Mouse (Mus musculus) limb, embryonic 15.5 days (tissue): ENCODE measurements around the gene 4930404N11Rik. TPM values are rescaled to one million over a fixed set of nuclear protein-coding genes. Genes with fewer than 3 reads are reported as not detected.

Source experiments
- ATAC-seq: fragments of 200-750 bp; cut with Nextera tagmentation; 2 replicates; pipeline ENCODE4 v1.8.0; 2017; ENCODE audit warnings: low read depth, moderate TSS enrichment; ENCODE audit not compliant: insufficient number of reproducible peaks, low FRiP score, low TSS enrichment
- H3K27ac ChIP-seq: fragments of 300-500 bp; sonication (generic); 2 replicates; pipeline ENCODE4 v1.5.1; 2015; ENCODE audit warnings: moderate library complexity, mild to moderate bottlenecking, inconsistent platforms
- H3K27me3 ChIP-seq: fragments of 300-500 bp; sonication (generic); 2 replicates; pipeline ENCODE4 v1.6.1; 2015; ENCODE audit warnings: inconsistent platforms
- H3K36me3 ChIP-seq: fragments of 300-500 bp; sonication (generic); 2 replicates; pipeline ENCODE4 v1.6.1; 2015; ENCODE audit warnings: inconsistent platforms
- H3K4me1 ChIP-seq: fragments of 300-500 bp; sonication (generic); 2 replicates; pipeline ENCODE4 v1.6.1; 2015; ENCODE audit warnings: inconsistent platforms
- H3K4me2 ChIP-seq: fragments of 300-500 bp; sonication (generic); 2 replicates; pipeline ENCODE4 v1.6.1; 2015; ENCODE audit warnings: mild to moderate bottlenecking, inconsistent platforms
- H3K4me3 ChIP-seq: fragments of 300-500 bp; sonication (generic); 2 replicates; pipeline ENCODE4 v1.5.1; 2015; ENCODE audit warnings: mild to moderate bottlenecking, inconsistent platforms
- H3K9ac ChIP-seq: fragments of 300-500 bp; sonication (generic); 2 replicates; pipeline ENCODE4 v1.6.1; 2015; ENCODE audit warnings: inconsistent platforms
- H3K9me3 ChIP-seq: fragments of 300-500 bp; sonication (generic); 2 replicates; pipeline ENCODE4 v1.6.1; 2016; ENCODE audit warnings: inconsistent platforms
- WGBS: fragments of 180-500 bp; shearing (Covaris S2); methylation state at CpG from one replicate; pipeline ENCODE4 v1.1.7; 2015; 5-methylcytosine and 5-hydroxymethylcytosine counted together
- polyA plus RNA-seq: library from polyadenylated mRNA; unstranded; fragments of >200 nt; fragmentation: Nextera tagmentation; extraction: Ambion mirVana; gene quantifications from 2 replicates; pipeline ENCODE4 v1.2.1, GENCODE M21; 2015

The 4930404N11Rik gene
- polyA plus RNA-seq = 0.60 and 1.6 TPM in 2 replicates

DNA sequence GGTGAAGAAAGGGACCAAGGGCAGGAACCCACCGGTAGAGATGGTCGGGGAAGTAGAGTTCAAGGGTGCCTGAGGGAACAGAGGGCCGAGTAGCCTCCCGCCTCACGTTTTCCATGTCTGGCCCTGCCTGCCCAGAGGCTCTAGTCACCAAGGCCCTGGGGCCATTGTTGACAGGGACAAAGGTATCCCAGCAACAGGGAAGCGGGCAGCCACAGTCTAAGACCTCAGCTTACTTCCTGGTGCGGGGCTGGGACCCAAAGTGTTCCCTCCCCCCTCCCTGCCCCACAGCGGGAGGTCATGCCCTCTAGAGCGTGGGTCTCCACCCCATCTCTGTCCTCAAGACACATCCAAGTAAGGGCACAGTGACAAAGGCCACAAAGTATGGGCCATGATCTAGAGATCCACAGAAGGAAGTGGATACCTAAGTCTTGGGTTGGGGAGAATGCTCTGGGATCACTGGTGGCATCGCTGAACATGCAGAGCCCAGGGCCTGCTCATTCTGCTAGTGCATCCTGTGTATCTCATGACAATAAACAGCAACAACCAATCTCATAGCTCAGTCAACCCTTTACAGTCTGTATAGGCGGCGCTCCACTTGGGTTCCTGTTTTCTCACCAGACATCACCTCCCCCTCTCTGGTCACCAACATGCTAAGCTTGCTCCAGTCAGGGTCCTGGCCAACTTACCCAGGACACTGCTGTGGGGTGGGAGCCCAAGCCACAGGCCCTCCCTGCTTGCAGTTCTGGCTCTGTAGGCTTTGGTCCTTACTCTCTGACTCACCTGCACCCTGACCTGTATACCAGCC lies at the start of gene 4930404N11Rik:
Gene 4930404N11Rik, minus strand, starts transcription at position 145 of the 805 bp plus-strand sequence.
- ATAC-seq = no peak
- Histone ChIP-seq H3K27ac (no peak within 1 kb of the TSS), H3K9me3 (no peaks in the 10 kb centered on the region), H3K9ac (peak within 1 kb of the TSS; percentile 23; the same call in 1 of the 2 replicates), H3K4me1 (peaks cover 35% of the 10 kb centered on the region), H3K36me3 (peaks cover 52% of the 10 kb centered on the region), H3K4me3 (peak within 1 kb of the TSS; percentile 32), H3K27me3 (peaks cover 34% of the 10 kb centered on the region), H3K4me2 (peak within 1 kb of the TSS; percentile 50)
- WGBS = 33% methylated on average over 12 of the region's 12 CpGs

DNA sequence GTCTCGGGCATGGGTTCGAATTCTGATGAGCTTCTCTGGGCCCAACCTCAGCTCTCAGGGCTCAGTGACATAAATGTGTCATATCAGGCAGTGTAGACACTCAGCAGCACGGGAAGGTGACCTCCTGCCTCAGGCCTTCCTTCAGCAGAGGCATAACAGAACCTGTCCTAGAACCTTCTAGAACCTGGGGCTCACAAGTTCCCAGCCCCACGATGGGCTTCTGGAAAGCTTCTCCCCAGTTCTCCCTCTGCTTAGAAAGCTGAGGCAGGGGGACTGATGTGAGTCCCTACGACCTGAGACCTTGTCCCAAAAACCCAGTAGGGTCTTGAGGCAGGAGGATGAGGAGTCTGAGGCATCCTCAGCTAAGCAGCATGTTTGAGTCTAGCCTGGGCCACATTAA lies 49.5 kb upstream of the 4930404N11Rik start:
- Histone ChIP-seq H3K9ac (no peak overlapping the region), H3K27ac (peak overlapping the region; percentile 93), H3K4me3 (no peak overlapping the region), H3K27me3 (no peaks in the 10 kb centered on the region), H3K36me3 (peaks cover 43% of the 10 kb centered on the region), H3K4me2 (no peak overlapping the region), H3K9me3 (no peaks in the 10 kb centered on the region), H3K4me1 (peaks cover 100% of the 10 kb centered on the region)
- 78% methylated on average over 5 of the region's 5 CpGs for WGBS
- ATAC-seq = no peak

DNA sequence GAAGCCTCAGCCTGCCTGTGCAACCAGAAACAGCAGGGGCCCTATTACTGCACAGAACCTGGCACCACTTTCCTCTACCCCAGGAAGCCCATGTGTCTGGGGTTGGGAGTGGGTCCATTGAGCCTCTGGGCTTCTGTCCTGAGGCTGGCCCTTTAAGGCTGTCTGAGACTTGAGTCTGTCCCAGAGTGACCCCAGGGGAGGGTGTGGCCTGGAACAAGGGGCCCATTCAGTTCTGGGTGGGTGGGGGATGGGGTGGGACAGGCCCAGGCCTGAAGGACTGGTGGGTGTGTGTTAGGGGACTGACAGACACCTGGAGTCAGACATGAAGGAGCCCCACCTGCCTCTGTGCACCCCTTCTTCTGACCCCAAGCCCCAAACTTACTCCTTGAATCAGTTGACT lies 49.1 kb upstream of the 4930404N11Rik start:
- H3K9me3 ChIP-seq = no peaks in the 10 kb centered on the region
- H3K4me2 ChIP-seq = no peak overlapping the region
- ATAC-seq = no peak
- H3K4me3 ChIP-seq = no peak overlapping the region
- H3K4me1 ChIP-seq = peaks cover 100% of the 10 kb centered on the region
- H3K36me3 ChIP-seq = peaks cover 38% of the 10 kb centered on the region
- H3K9ac ChIP-seq = no peak overlapping the region
- H3K27me3 ChIP-seq = no peaks in the 10 kb centered on the region
- H3K27ac ChIP-seq = peak overlapping the region; percentile 93

DNA sequence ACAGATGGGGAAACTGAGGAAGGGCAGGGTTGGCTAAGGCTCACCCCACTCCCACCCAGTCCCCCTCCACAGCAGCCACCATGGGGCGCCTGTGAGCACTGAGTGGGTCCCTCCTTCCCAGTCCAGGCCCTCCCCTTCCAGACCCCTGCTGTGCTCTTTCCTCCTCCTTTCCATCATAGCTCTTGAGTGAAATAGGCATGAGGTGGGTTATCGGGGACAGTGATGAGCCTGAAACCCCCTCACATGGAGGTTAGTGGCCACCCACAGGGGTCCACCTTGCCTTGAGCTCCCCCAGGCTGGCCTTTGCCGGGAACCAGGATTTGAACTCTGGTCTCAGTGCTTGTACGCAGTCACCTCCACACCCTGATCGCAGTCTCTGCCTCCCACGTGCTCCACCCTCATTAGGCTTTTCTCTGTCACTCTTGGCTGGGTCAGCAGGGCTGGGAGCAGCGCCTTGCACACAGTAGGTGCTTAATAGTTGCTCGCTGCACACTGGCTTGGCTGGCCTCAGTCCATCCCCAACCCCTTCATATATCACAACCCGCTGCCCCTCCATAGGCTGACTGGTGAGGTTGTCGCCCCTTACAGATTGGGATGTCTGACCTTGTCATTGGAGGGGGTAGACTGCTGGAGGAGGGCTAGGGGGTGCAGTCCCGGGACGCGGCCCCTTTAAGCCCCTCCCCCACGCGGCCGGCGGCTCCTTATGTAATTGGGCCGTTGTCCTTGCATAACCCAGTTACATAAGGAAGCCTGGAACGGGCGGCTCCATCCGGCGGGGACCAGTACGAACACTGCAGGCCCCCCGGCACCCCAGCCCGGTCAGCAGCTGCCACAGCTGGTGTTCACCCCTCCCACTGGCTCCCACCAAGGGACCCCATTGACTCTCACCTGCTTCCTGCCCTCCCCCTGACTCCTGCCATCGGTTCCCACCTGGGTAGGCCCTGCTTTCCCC lies 48.0 kb upstream of the 4930404N11Rik start:
- Histone ChIP-seq H3K9ac (no peak overlapping the region), H3K4me3 (peak overlapping the region; percentile 9; the same call in 1 of the 2 replicates)

DNA sequence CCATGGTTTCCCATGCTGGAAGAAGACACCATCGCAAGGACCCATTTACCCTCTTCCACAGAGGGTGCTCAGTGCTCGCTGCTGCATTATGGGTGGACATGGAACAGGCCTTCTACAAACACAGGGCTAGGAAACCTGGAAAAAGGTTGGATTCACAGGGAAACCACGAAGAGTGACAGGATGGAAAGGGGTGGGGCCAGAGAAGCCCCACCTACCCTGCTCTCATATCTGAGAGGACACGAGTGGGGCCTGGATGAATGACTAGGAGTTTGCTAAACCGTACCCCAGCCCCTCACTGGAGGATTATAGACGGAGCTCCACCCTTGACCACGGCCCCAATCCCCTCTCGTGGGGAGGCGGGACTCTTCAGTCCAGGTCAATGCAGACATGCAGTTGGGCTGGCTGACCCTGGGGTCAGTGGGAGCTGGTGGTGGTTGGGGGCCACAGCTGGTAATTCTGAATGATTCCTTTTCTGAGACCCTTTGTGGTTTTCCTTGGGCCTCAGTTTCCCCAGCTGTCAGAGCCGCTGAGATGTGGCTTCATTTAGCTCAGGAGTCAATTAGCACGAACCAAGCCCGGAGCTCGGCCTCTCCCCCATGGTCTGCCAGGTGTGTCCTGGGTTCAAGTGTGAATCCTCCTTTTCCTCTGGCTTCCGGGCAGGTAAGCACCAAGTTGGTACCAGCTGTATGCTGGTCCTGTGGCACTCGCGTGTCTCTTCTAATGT lies 47.1 kb upstream of the 4930404N11Rik start:
- peaks cover 100% of the 10 kb centered on the region for H3K4me1 ChIP-seq
- WGBS = 71% methylated on average over 16 of the region's 16 CpGs
- H3K27me3 ChIP-seq = no peaks in the 10 kb centered on the region; the same call in 1 of the 2 replicates
- H3K9me3 ChIP-seq = no peaks in the 10 kb centered on the region
- no peak overlapping the region for H3K4me3 ChIP-seq
- H3K4me2 ChIP-seq = peak overlapping the region; percentile 23; the same call in 1 of the 2 replicates
- ATAC-seq = no peak
- H3K9ac ChIP-seq = no peak overlapping the region
- peaks cover 40% of the 10 kb centered on the region; the same call in 1 of the 2 replicates for H3K36me3 ChIP-seq
- H3K27ac ChIP-seq = peak overlapping the region; percentile 93

More for the DNA sequence above, 48.0 kb upstream of the 4930404N11Rik start:
- H3K27ac ChIP-seq = peak overlapping the region; percentile 93
- peaks cover 100% of the 10 kb centered on the region for H3K4me1 ChIP-seq
- no peaks in the 10 kb centered on the region for H3K27me3 ChIP-seq
- 26% methylated on average over 26 of the region's 26 CpGs for WGBS
- H3K4me2 ChIP-seq = peak overlapping the region; percentile 32
- H3K9me3 ChIP-seq = no peaks in the 10 kb centered on the region
- no peak for ATAC-seq
- H3K36me3 ChIP-seq = peaks cover 32% of the 10 kb centered on the region; the same call in 1 of the 2 replicates

DNA sequence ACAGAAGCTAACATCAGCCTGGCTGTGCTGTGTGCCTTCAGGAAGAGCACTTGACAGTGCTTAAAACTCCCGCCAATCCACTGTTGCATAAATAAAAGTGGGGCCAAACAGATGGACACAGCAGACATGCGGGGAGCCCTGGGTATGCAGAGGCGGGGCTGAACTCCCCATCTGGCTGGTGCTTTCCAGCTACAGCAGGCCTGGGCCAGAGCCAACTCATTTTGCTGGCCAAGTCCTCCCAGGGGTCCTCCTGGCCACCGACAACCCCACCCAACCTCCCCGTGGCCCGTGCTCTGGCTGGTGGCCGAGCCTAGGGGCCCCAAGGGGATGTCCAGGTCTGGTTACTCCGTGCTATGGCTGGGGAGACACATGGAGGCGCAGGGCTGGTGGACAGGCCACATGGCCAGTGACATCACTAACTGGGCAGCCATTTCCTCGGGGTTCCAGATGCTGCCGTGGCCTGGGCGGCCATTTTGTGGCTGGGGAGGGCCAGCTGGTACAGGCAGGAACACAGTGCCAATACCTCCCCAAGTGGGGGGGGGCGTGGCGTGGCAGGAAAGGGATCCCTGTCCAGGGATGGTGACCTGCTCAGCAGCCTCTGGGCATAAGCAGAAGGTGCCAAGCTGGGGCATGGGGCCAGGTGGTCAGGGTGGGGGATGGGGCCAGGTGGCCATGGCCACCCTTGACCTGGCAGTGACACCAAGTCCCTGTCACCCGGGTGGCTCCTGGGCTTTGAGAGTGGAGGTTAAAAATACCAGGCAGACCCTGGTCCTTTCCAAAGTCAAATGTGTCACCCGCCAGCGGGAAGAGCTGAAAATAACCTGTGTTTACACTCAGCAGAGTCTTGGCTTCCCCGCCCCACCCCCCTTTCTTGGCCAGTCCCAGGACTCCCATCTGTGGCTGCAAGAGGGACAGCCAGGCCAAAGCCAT lies 46.1 kb upstream of the 4930404N11Rik start:
- peaks cover 49% of the 10 kb centered on the region for H3K36me3 ChIP-seq
- no peaks in the 10 kb centered on the region; the same call in 1 of the 2 replicates for H3K27me3 ChIP-seq
- peak overlapping the region; percentile 23; the same call in 1 of the 2 replicates for H3K4me2 ChIP-seq
- H3K9ac ChIP-seq = 0 out of 2 replicates have a peak overlapping the region, but pooled peaks have one; percentile 29
- H3K27ac ChIP-seq = peak overlapping the region; percentile 93
- no peaks in the 10 kb centered on the region for H3K9me3 ChIP-seq
- no peak overlapping the region for H3K4me3 ChIP-seq
- H3K4me1 ChIP-seq = peaks cover 100% of the 10 kb centered on the region
- WGBS = 45% methylated on average over 18 of the region's 18 CpGs
- ATAC-seq = 0 out of 2 replicates have a peak, but pooled peaks have one; percentile 4

DNA sequence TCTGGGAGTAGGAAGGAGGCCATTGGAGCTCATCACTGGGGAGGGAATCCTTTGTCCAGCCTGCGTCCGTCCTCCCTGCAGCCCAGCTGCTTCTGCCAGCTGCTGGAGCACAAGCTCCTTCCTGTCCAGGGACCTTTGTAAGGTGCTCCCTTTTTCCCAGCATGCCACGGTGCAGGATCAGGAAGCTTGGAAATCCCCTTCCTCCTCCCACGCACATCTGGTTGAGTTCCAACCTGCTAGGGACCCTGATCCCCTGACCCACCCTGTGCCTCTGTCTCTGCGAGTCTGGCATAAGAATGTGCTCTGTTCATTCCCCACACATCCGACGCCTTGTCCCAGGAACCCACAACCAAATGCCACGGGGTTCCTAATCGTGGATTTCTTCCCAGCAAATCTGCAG lies 45.4 kb upstream of the 4930404N11Rik start:
- Histone ChIP-seq H3K27ac (peak overlapping the region; percentile 93), H3K4me1 (peaks cover 99% of the 10 kb centered on the region), H3K36me3 (peaks cover 57% of the 10 kb centered on the region), H3K4me2 (0 out of 2 replicates have a peak overlapping the region, but pooled peaks have one; percentile 23), H3K9me3 (no peaks in the 10 kb centered on the region), H3K9ac (no peak overlapping the region), H3K4me3 (no peak overlapping the region), H3K27me3 (no peaks in the 10 kb centered on the region; the same call in 1 of the 2 replicates)
- WGBS = 66% methylated on average over 9 of the region's 9 CpGs
- no peak for ATAC-seq

DNA sequence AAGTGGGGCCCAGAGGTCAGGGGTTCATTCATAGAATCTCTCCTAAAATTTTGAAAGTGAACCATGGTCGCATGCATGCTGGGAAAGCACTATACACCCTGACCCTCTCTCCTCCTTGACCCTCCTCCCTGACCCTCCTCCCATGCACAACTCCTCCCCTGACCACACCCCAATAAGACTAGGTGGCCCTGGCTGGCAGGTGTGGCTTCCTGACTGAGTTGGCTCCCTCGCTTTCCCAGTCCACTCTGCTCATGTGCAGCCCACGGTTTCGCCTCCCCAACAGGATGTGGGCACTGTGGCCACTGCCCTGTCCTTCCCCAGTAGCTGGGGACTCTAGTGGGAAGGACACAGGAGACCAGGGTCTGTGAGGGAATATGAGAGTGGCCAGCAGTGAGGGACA lies 44.7 kb upstream of the 4930404N11Rik start:
- Histone ChIP-seq H3K9ac (no peak overlapping the region), H3K9me3 (no peaks in the 10 kb centered on the region), H3K36me3 (peaks cover 62% of the 10 kb centered on the region), H3K4me2 (no peak overlapping the region), H3K27me3 (no peaks in the 10 kb centered on the region; the same call in 1 of the 2 replicates), H3K27ac (peak overlapping the region; percentile 93), H3K4me3 (no peak overlapping the region), H3K4me1 (peaks cover 95% of the 10 kb centered on the region)
- WGBS = 57% methylated on average over 4 of the region's 4 CpGs
- ATAC-seq = no peak

DNA sequence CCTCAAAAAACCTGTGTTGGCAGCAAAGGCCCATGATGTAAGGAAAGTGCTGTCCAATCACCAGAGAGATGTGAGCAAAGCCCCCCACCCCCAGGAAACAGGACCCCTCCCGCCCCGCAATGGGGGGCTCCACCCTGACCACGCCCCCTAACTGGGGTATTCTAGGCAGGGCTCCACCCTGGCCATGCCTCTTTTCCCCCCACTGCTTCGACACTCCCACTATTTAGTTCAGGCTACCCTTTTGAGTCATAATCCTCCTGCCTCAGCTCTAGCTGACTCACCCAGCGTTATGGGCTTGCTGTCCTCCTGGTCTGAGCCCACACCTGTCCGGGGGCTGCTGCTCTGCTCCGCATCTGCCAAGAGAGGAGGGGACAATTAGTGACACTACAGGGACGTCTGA lies 43.7 kb upstream of the 4930404N11Rik start:
- H3K4me1 ChIP-seq = peaks cover 91% of the 10 kb centered on the region
- H3K4me2 ChIP-seq = no peak overlapping the region
- 27% methylated on average over 8 of the region's 8 CpGs for WGBS
- H3K9me3 ChIP-seq = no peaks in the 10 kb centered on the region
- no peaks in the 10 kb centered on the region; the same call in 1 of the 2 replicates for H3K27me3 ChIP-seq
- no peak for ATAC-seq
- H3K9ac ChIP-seq = no peak overlapping the region
- H3K27ac ChIP-seq = peak overlapping the region; percentile 93
- H3K36me3 ChIP-seq = peaks cover 66% of the 10 kb centered on the region
- H3K4me3 ChIP-seq = no peak overlapping the region

DNA sequence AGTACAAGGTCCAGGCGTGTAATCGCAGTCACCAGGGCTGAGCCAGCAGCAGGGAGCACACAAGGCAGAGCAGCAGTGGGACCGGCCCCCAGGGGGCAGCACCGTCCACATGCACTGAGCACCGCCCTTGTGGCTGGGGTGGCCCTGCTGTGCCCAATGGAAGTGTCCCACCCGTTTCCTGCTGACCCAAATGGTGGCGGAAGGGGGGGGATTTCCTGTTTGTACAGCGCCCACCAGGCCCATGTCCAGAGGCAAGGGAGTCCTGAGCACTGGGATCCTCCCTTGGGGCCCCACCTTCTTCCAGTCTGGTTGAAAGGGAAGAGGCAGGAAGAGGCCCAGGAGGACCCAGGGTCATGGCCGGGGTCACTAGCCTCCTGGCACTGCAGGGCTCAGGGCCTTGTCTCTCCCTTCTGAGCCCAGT lies 43.3 kb upstream of the 4930404N11Rik start:
- Histone ChIP-seq H3K9me3 (no peaks in the 10 kb centered on the region), H3K4me3 (no peak overlapping the region), H3K4me2 (no peak overlapping the region), H3K27ac (peak overlapping the region; percentile 93), H3K36me3 (peaks cover 70% of the 10 kb centered on the region), H3K4me1 (peaks cover 91% of the 10 kb centered on the region), H3K27me3 (no peaks in the 10 kb centered on the region; the same call in 1 of the 2 replicates), H3K9ac (no peak overlapping the region)
- WGBS = 24% methylated on average over 8 of the region's 9 CpGs
- no peak for ATAC-seq
